Mouse (Mus musculus) cortical plate, adult 2 months (tissue): ENCODE data around the gene 6030408B16Rik. TPM values are rescaled to one million over a fixed set of nuclear protein-coding genes. Genes with fewer than 3 reads are reported as not detected.
"Not testable (repeated sequence)": the region's sequence is repeated elsewhere in the genome, so short reads cannot be mapped to it uniquely, and the experiment has no call there.

ENCODE experiments used
- H3K27ac ChIP-seq: fragments of 200-500 bp; 2 replicates; pipeline ENCODE4 v1.5.1; 2012; ENCODE audit warnings: low read length, control low read depth, inconsistent platforms; ENCODE audit not compliant: insufficient read depth
- H3K4me1 ChIP-seq: fragments of 200-500 bp; 2 replicates; pipeline ENCODE4 v1.6.1; 2011; ENCODE audit warnings: low read length; ENCODE audit not compliant: control insufficient read depth, insufficient read depth
- H3K4me3 ChIP-seq: fragments of 200-500 bp; 2 replicates; pipeline ENCODE4 v1.5.1; 2011; ENCODE audit warnings: mild to moderate bottlenecking, low read length, control low read depth; ENCODE audit not compliant: insufficient read depth
- CTCF ChIP-seq: fragments of 200-500 bp; IDR thresholded peaks from 2 replicates; pipeline ENCODE4 v1.5.1; 2011; ENCODE audit warnings: mild to moderate bottlenecking, control low read depth, low read length; ENCODE audit not compliant: insufficient read depth; ENCODE audit errors: extremely low read depth
- POLR2A ChIP-seq: fragments of 200-500 bp; IDR thresholded peaks from 2 replicates; pipeline ENCODE4 v1.6.1; 2011; ENCODE audit warnings: mild to moderate bottlenecking, low read length, control low read depth; ENCODE audit not compliant: insufficient read depth; ENCODE audit errors: extremely low read depth
- polyA plus RNA-seq: library from polyadenylated mRNA; depleted of rRNA; stranded (reverse); fragments of >200 nt; gene quantifications from 2 replicates; pipeline ENCODE4 v1.2.3, GENCODE M21; 2012

6030408B16Rik gene
- polyA plus RNA-seq, 1 experiment = 0.23 TPM

GRCm38 (mm10) chr15:101323511-101323910 lies 30.5 kb downstream of the 6030408B16Rik start:
- H3K4me1 ChIP-seq = no peaks in the 10 kb centered on the region
- no peak overlapping the region for H3K27ac ChIP-seq
- TF ChIP-seq POLR2A = no peak
- no peak for TF ChIP-seq CTCF
- H3K4me3 ChIP-seq = no peak overlapping the region

DNA sequence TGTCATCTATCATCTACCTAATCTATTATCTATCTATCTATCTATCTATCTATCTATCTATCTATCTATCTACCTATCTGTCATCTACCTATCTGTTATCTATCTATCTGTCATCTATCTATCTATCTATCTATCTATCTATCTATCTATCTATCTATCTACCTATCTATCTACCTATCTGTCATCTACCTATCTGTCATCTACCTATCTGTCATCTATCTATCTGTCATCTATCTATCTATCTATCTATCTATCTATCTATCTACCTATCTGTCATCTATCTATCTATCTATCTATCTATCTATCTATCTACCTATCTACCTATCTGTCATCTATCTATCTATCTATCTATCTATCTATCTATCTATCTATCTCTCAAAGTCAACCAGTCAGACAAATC lies 31.4 kb downstream of the 6030408B16Rik start:
- H3K27ac ChIP-seq, H3K4me3 ChIP-seq, H3K4me1 ChIP-seq: not testable (repeated sequence)

- Histone ChIP-seq H3K4me3 (no peak overlapping the region), H3K27ac (no peak overlapping the region), H3K4me1 (no peaks in the 10 kb centered on the region)
- TF ChIP-seq POLR2A = no peak
- no peak for TF ChIP-seq CTCF
Observed at GRCm38 (mm10) chr15:101325991-101326534, 33.1 kb downstream of the 6030408B16Rik start.

DNA sequence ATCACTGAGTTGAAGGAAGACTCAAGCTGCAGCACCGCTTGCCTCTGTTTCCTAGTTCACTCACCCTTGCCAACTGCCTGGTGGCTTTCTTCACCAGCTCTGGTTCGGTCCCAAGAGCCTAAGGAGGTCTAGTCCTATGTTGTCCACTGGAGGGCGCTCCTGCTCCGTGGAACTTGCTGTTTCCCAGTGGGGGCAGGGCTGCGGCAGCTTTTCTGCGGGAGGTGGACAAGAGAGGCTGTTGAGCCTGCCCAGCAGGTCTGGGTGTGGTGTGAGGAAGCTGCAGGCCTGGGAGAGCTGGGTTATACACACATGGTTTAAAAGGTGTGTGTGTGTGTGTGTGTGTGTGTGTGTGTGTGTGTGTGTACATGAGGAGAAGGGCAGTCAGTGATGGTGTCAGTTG lies 34.3 kb downstream of the 6030408B16Rik start:
- Histone ChIP-seq H3K4me1 (no peaks in the 10 kb centered on the region), H3K27ac (no peak overlapping the region), H3K4me3 (no peak overlapping the region)
- TF ChIP-seq CTCF (peak; percentile 98), POLR2A (no peak)

- Histone ChIP-seq H3K27ac (no peak overlapping the region), H3K4me1 (no peaks in the 10 kb centered on the region), H3K4me3 (no peak overlapping the region)
- TF ChIP-seq POLR2A (no peak), CTCF (no peak)
Observed at GRCm38 (mm10) chr15:101328876-101329563, 36.0 kb downstream of the 6030408B16Rik start.

- Histone ChIP-seq H3K27ac (no peak overlapping the region), H3K4me3 (no peak overlapping the region), H3K4me1 (no peaks in the 10 kb centered on the region)
- TF ChIP-seq POLR2A = no peak
- no peak for TF ChIP-seq CTCF
Observed at GRCm38 (mm10) chr15:101329564-101329892, 36.5 kb downstream of the 6030408B16Rik start.

DNA sequence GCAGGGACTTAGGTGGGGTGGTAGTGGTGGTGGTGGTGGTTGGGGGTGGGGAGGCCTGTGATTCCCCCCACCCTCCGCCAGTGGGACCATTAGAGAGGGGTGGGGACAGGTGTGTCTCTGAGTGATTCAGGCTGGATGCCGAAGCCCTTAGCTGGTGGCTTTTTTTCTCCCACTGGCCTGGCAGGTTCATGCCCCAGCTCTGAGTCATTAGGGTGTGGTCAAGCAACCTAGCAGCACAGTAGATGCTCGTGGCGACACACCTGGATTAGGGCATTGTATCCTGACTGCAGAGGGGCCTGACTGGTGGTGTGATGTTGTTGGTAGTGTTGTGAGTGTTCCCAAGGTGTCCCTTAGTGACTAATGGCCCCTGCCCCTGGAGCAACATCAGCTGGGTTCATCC lies 38.1 kb downstream of the 6030408B16Rik start:
- Histone ChIP-seq H3K27ac (no peak overlapping the region), H3K4me1 (no peaks in the 10 kb centered on the region), H3K4me3 (no peak overlapping the region)
- TF ChIP-seq CTCF (no peak), POLR2A (no peak)

GRCm38 (mm10) chr15:101332370-101332769 lies 39.4 kb downstream of the 6030408B16Rik start:
- Histone ChIP-seq H3K27ac (no peak overlapping the region), H3K4me3 (no peak overlapping the region), H3K4me1 (no peaks in the 10 kb centered on the region)
- TF ChIP-seq POLR2A (no peak), CTCF (no peak)

DNA sequence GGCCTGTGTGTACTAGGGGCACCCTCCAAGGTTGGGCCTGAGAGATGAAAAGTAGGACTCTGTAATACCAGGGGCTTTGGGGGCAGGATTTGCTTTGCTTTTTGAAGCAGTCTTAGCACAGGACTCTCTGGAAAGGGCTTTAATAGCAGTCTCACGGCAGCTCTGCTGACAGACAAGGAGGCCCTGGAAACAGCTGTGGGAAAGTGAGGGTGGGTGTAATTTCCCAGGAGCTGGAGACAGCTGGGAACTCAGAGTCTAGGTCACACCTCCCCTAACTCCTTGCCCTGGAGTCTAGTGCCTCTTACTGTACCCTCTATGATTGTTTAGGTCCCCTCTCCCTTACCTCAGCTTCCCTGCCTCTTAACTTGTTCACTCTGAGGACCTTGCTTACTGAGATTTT lies 40.2 kb downstream of the 6030408B16Rik start:
- H3K4me1 ChIP-seq = no peaks in the 10 kb centered on the region
- H3K27ac ChIP-seq = no peak overlapping the region
- TF ChIP-seq CTCF (no peak), POLR2A (no peak)
- no peak overlapping the region for H3K4me3 ChIP-seq

GRCm38 (mm10) chr15:101333648-101334047 lies 40.6 kb downstream of the 6030408B16Rik start:
- no peak for TF ChIP-seq CTCF
- Histone ChIP-seq H3K27ac (no peak overlapping the region), H3K4me1 (no peaks in the 10 kb centered on the region), H3K4me3 (no peak overlapping the region)
